Mouse (Mus musculus) ES-Bruce4 (cell line): ENCODE data around the gene Col20a1.

Experiments
- CTCF ChIP-seq: IDR thresholded peaks from one replicate; pipeline ENCODE4 v1.8.1; 2011; ENCODE audit warnings: low read depth, low read length
- POLR2A ChIP-seq: IDR thresholded peaks from one replicate; pipeline ENCODE4 v1.8.1; 2011; ENCODE audit warnings: low read length; ENCODE audit not compliant: insufficient read depth

GRCm38 (mm10) chr2:181065827-181066226, 79.5 kb downstream of the Col20a1 start:
- TF ChIP-seq POLR2A (no peak), CTCF (no peak)
